Mouse (Mus musculus) midbrain, embryonic 11.5 days (tissue): Measurements from ENCODE around the gene Olfr1299. TPM values are rescaled to one million over a fixed set of nuclear protein-coding genes. Genes with fewer than 3 reads are reported as not detected.

Experiments
- ATAC-seq: fragments of 200-750 bp; cut with Nextera tagmentation; 2 replicates; pipeline ENCODE4 v1.8.0; 2017; ENCODE audit warnings: moderate TSS enrichment, moderate library complexity; ENCODE audit not compliant: low FRiP score
- DNase-seq: peaks from one replicate; pipeline ENCODE4 v3.0.0; 2015; ENCODE audit warnings: low spot score; ENCODE audit errors: missing footprints
- H3K27ac ChIP-seq: fragments of 300-500 bp; sonication (generic); 2 replicates; pipeline ENCODE4 v1.5.1; 2014; ENCODE audit warnings: low read depth, low read length
- H3K27me3 ChIP-seq: fragments of 300-500 bp; sonication (generic); 2 replicates; pipeline ENCODE4 v1.6.1; 2014; ENCODE audit warnings: mild to moderate bottlenecking, low read length, moderate library complexity, mixed read lengths; ENCODE audit not compliant: control insufficient read depth, insufficient read depth
- H3K36me3 ChIP-seq: fragments of 300-500 bp; sonication (generic); 2 replicates; pipeline ENCODE4 v1.6.1; 2014; ENCODE audit warnings: mild to moderate bottlenecking, low read length, moderate library complexity, mixed read lengths; ENCODE audit not compliant: control insufficient read depth, insufficient read depth
- H3K4me1 ChIP-seq: fragments of 300-500 bp; sonication (generic); 2 replicates; pipeline ENCODE4 v1.6.1; 2014; ENCODE audit warnings: low read length; ENCODE audit not compliant: control insufficient read depth, insufficient read depth
- H3K4me2 ChIP-seq: fragments of 300-500 bp; sonication (generic); 2 replicates; pipeline ENCODE4 v1.6.1; 2014; ENCODE audit warnings: mild to moderate bottlenecking, moderate library complexity
- H3K4me3 ChIP-seq: fragments of 300-500 bp; sonication (generic); 2 replicates; pipeline ENCODE4 v1.5.1; 2014; ENCODE audit warnings: low read depth, low read length
- H3K9ac ChIP-seq: fragments of 300-500 bp; sonication (generic); 2 replicates; pipeline ENCODE4 v1.6.1; 2014; ENCODE audit warnings: low read length
- H3K9me3 ChIP-seq: fragments of 300-500 bp; sonication (generic); 2 replicates; pipeline ENCODE4 v1.6.1; 2016; ENCODE audit warnings: low read length; ENCODE audit not compliant: control insufficient read depth
- WGBS: fragments of 180-500 bp; shearing (Covaris S2); extraction: QIAGEN DNeasy Blood & Tissue Kit; methylation state at CpG from one replicate; pipeline ENCODE4 v1.1.7; 2014; 5-methylcytosine and 5-hydroxymethylcytosine counted together
- polyA plus RNA-seq: library from polyadenylated mRNA; unstranded; fragments of >200 nt; fragmentation: Nextera tagmentation; extraction: Ambion mirVana; gene quantifications from 2 replicates; pipeline ENCODE4 v1.2.1, GENCODE M21; 2014

Gene Olfr1299
- polyA plus RNA-seq: not detected in 2 replicates

- DNase-seq (no peak), ATAC-seq (no peak)
- Histone ChIP-seq H3K36me3 (no peaks in the 10 kb centered on the region), H3K4me3 (no peak within 1 kb of the TSS), H3K9ac (no peak within 1 kb of the TSS), H3K27ac (no peak within 1 kb of the TSS), H3K9me3 (no peaks in the 10 kb centered on the region), H3K4me2 (no peak within 1 kb of the TSS), H3K27me3 (no peaks in the 10 kb centered on the region), H3K4me1 (no peaks in the 10 kb centered on the region)
- 79% methylated on average over 4 of the region's 4 CpGs for WGBS
Observed at GRCm38 (mm10) chr2:111661119-111661518, at the start of gene Olfr1299. Gene Olfr1299, plus strand, starts transcription at chr2:111661419.

GRCm38 (mm10) chr2:111626397-111626796 lies 34.8 kb upstream of the Olfr1299 start, which contains the start of gene Olfr1297:
Gene Olfr1297, minus strand, starts transcription at chr2:111626497.
- no peak within 1 kb of the TSS for H3K4me3 ChIP-seq
- H3K36me3 ChIP-seq: no peaks in the 10 kb centered on the region
- no peaks in the 10 kb centered on the region for H3K9me3 ChIP-seq
- no peak within 1 kb of the TSS for H3K4me2 ChIP-seq
- H3K27ac ChIP-seq: no peak within 1 kb of the TSS
- DNase-seq: no peak
- WGBS: 68% methylated on average over 1 of the region's 1 CpGs
- ATAC-seq: no peak
- H3K4me1 ChIP-seq: no peaks in the 10 kb centered on the region
- H3K9ac ChIP-seq: no peak within 1 kb of the TSS
- H3K27me3 ChIP-seq: no peaks in the 10 kb centered on the region

- WGBS: 75% methylated on average over 1 of the region's 1 CpGs
Observed at GRCm38 (mm10) chr2:111649101-111649500, 12.1 kb upstream of the Olfr1299 start, which contains the start of gene Olfr1298. Gene Olfr1298, minus strand, starts transcription at chr2:111649201.

More at GRCm38 (mm10) chr2:111649101-111649500, 12.1 kb upstream of the Olfr1299 start, which contains the start of gene Olfr1298:
- Histone ChIP-seq H3K4me2 (no peak within 1 kb of the TSS), H3K27ac (no peak within 1 kb of the TSS), H3K36me3 (no peaks in the 10 kb centered on the region), H3K4me1 (no peaks in the 10 kb centered on the region), H3K9me3 (no peaks in the 10 kb centered on the region), H3K27me3 (no peaks in the 10 kb centered on the region), H3K9ac (no peak within 1 kb of the TSS), H3K4me3 (no peak within 1 kb of the TSS)
- no peak for DNase-seq
- ATAC-seq: no peak

Other genes starting within 250 kb of the Olfr1299 start
- gene Olfr1286, start 238.3 kb upstream of the Olfr1299 start, polyA plus RNA-seq: not detected in 2 replicates
- not detected in 2 replicates for gene Olfr1287, start 212.3 kb upstream of the Olfr1299 start, polyA plus RNA-seq
- not detected in 2 replicates for gene Olfr1288, start 187.3 kb upstream of the Olfr1299 start, polyA plus RNA-seq
- gene Olfr1289, start 180.6 kb upstream of the Olfr1299 start, polyA plus RNA-seq: not detected in 2 replicates
- gene Olfr1290, start 167.6 kb upstream of the Olfr1299 start, polyA plus RNA-seq: 0.16 TPM in 1 of 2 replicates, not detected in the other
- not detected in 2 replicates for gene Olfr1291-ps1, start 164.2 kb upstream of the Olfr1299 start, polyA plus RNA-seq
- not detected in 2 replicates for gene Olfr1293-ps, start 136.2 kb upstream of the Olfr1299 start, polyA plus RNA-seq
- gene Olfr1294, start 121.1 kb upstream of the Olfr1299 start, polyA plus RNA-seq: not detected in 2 replicates
- gene Olfr1295, start 91.7 kb upstream of the Olfr1299 start, polyA plus RNA-seq: not detected in 2 replicates
- not detected in 2 replicates for gene Olfr1297, start 34.9 kb upstream of the Olfr1299 start, polyA plus RNA-seq
- not detected in 2 replicates for gene Olfr1298, start 12.2 kb upstream of the Olfr1299 start, polyA plus RNA-seq
- not detected in 2 replicates for gene Olfr1301, start 89.6 kb downstream of the Olfr1299 start, polyA plus RNA-seq
- not detected in 2 replicates for gene Olfr1302, start 116.0 kb downstream of the Olfr1299 start, polyA plus RNA-seq
- gene Olfr1303, start 158.9 kb downstream of the Olfr1299 start, polyA plus RNA-seq: not detected in 2 replicates
- not detected in 2 replicates for gene Olfr1305, start 215.7 kb downstream of the Olfr1299 start, polyA plus RNA-seq